Comparison of ENCODE assay signal across 32 mouse cellular contexts in genomic region chr2:84048398-84049140, GRCm38 (mm10). TPM values are rescaled to one million over a fixed set of nuclear protein-coding genes. Genes with fewer than 3 reads are reported as not detected.
DNase-seq lines count a peak whose midpoint lies in the region; ATAC-seq and TF ChIP-seq lines count a peak whose summit lies in the region.
"Had no signal": no experiment of that assay in that cellular context is flagged by ENCODE, and none has a peak within 500 bp of the region (broad histone marks: within the 10 kb centered on the region; RNA-seq: fewer than 3 reads in every experiment).

No protein-coding gene starts in this region.

- H3K4me2 ChIP-seq in midbrain, embryonic 11.5 days = no peak overlapping the region
- no peak overlapping the region for H3K4me2 ChIP-seq in liver, embryonic 15.5 days
- no peak overlapping the region for H3K4me2 ChIP-seq in stomach, embryonic 16.5 days (ENCODE audit: low read depth, low read length)
- H3K4me2 ChIP-seq: embryonic facial prominence, embryonic 12.5 days; heart, embryonic 13.5 days; hindbrain, embryonic 14.5 days; kidney, embryonic 15.5 days; limb, embryonic 13.5 days; lung, embryonic 14.5 days; midbrain, embryonic 12.5 days; neural tube, embryonic 13.5 days had no signal

- H3K9me3 ChIP-seq in midbrain, embryonic 11.5 days (ENCODE audit: control insufficient read depth, low read length) = no peaks in the 10 kb centered on the region
- H3K9me3 ChIP-seq in midbrain, embryonic 10.5 days (replicated peaks) = no peaks in the 10 kb centered on the region
- no peaks in the 10 kb centered on the region for H3K9me3 ChIP-seq in liver, embryonic 15.5 days (replicated peaks)
- no peaks in the 10 kb centered on the region for H3K9me3 ChIP-seq in stomach, embryonic 16.5 days (replicated peaks; ENCODE audit: control insufficient read depth, low read length)
- H3K9me3 ChIP-seq: embryonic facial prominence, embryonic 12.5 days; heart, embryonic 13.5 days; kidney, embryonic 15.5 days; limb, embryonic 13.5 days; midbrain, embryonic 12.5 days; neural tube, embryonic 13.5 days had no signal

- no peak overlapping the region for H3K4me3 ChIP-seq in midbrain, embryonic 11.5 days (ENCODE audit: low read depth, low read length)
- no peak overlapping the region for H3K4me3 ChIP-seq in midbrain, embryonic 10.5 days
- H3K4me3 ChIP-seq in bone marrow macrophage, adult 2 months (ENCODE audit: insufficient read depth, low read length) = no peak overlapping the region
- no peak overlapping the region for H3K4me3 ChIP-seq in liver, embryonic 15.5 days (replicated peaks)
- no peak overlapping the region for H3K4me3 ChIP-seq in stomach, embryonic 16.5 days (replicated peaks; ENCODE audit: low read length)
- H3K4me3 ChIP-seq: embryonic facial prominence, embryonic 12.5 days; heart, embryonic 13.5 days; kidney, embryonic 15.5 days; layer of hippocampus, adult 2 months; limb, embryonic 13.5 days; midbrain, embryonic 12.5 days; neural tube, embryonic 13.5 days had no signal

- H3K36me3 ChIP-seq in midbrain, embryonic 11.5 days (ENCODE audit: control insufficient read depth, insufficient read depth, low read length) = no peaks in the 10 kb centered on the region
- no peaks in the 10 kb centered on the region for H3K36me3 ChIP-seq in midbrain, embryonic 10.5 days
- no peaks in the 10 kb centered on the region for H3K36me3 ChIP-seq in liver, embryonic 15.5 days (replicated peaks)
- H3K36me3 ChIP-seq in stomach, embryonic 16.5 days (ENCODE audit: control insufficient read depth, insufficient read depth, low read length) = no peaks in the 10 kb centered on the region
- H3K36me3 ChIP-seq: embryonic facial prominence, embryonic 12.5 days; heart, embryonic 13.5 days; kidney, embryonic 15.5 days; limb, embryonic 13.5 days; midbrain, embryonic 12.5 days; neural tube, embryonic 13.5 days had no signal

- H3K4me1 ChIP-seq in midbrain, embryonic 11.5 days (ENCODE audit: control insufficient read depth, insufficient read depth, low read length) = no peaks in the 10 kb centered on the region
- no peaks in the 10 kb centered on the region for H3K4me1 ChIP-seq in midbrain, embryonic 10.5 days
- H3K4me1 ChIP-seq in bone marrow macrophage, adult 2 months (ENCODE audit: control insufficient read depth, insufficient read depth, low read length) = peaks cover 11% of the 10 kb centered on the region
- H3K4me1 ChIP-seq in liver, embryonic 15.5 days (replicated peaks) = peaks cover 27% of the 10 kb centered on the region
- 0 out of 2 replicates have a peak, but pooled peaks cover 2% of the 10 kb centered on the region for H3K4me1 ChIP-seq in stomach, embryonic 16.5 days (ENCODE audit: control insufficient read depth, insufficient read depth, low read length)
- H3K4me1 ChIP-seq: embryonic facial prominence, embryonic 12.5 days; kidney, embryonic 15.5 days; limb, embryonic 13.5 days; neural tube, embryonic 13.5 days had no signal

- H3K27ac ChIP-seq in midbrain, embryonic 11.5 days (ENCODE audit: low read depth, low read length) = no peak overlapping the region
- no peak overlapping the region for H3K27ac ChIP-seq in midbrain, embryonic 10.5 days (replicated peaks)
- peak overlapping the region; percentile 24 for H3K27ac ChIP-seq in bone marrow macrophage, adult 2 months (ENCODE audit: insufficient read depth, low read depth, low read length)
- H3K27ac ChIP-seq in liver, embryonic 15.5 days (replicated peaks) = peak overlapping the region; percentile 29; the same call in 1 of the 2 replicates
- no peak overlapping the region; the same call in none of the 2 replicates for H3K27ac ChIP-seq in stomach, embryonic 16.5 days (ENCODE audit: low read length)
- H3K27ac ChIP-seq: embryonic facial prominence, embryonic 12.5 days; heart, embryonic 13.5 days; hindbrain, embryonic 14.5 days; kidney, embryonic 15.5 days; layer of hippocampus, adult 2 months; limb, embryonic 13.5 days; midbrain, embryonic 12.5 days; neural tube, embryonic 13.5 days had no signal

- TF ChIP-seq POLR2A in bone marrow macrophage, adult 2 months (IDR thresholded peaks at IDR 0.05; ENCODE audit: borderline replicate concordance, low read depth, low read length) = no peak

- ATAC-seq in midbrain, embryonic 11.5 days (ENCODE audit: low FRiP score) = no peak
- ATAC-seq in liver, embryonic 15.5 days (ENCODE audit: insufficient read depth) = no peak
- peak; percentile 40; the same call in 1 of the 2 replicates for ATAC-seq in stomach, embryonic 16.5 days (ENCODE audit: insufficient read depth, low FRiP score)
- ATAC-seq: forebrain, embryonic 14.5 days had no signal

- WGBS in midbrain, embryonic 11.5 days = 91% methylated on average over 9 of the region's 9 CpGs
- 88% methylated on average over 9 of the region's 9 CpGs for WGBS in midbrain, embryonic 10.5 days
- WGBS in liver, embryonic 15.5 days (ENCODE audit: insufficient replicate concordance) = 65% methylated on average over 9 of the region's 9 CpGs
- 69% methylated on average over 9 of the region's 9 CpGs for WGBS in stomach, embryonic 16.5 days

- DNase-seq in midbrain, embryonic 11.5 days (ENCODE audit: low spot score, missing footprints) = peak; percentile 71
- no peak for DNase-seq in midbrain, embryonic 10.5 days (ENCODE audit: low spot score)
- no peak for DNase-seq in cerebellum, adult 18-20 months
- DNase-seq in B cell, adult 2 months = no peak
- DNase-seq: adrenal gland, postnatal 14 days; cerebellum, adult 8-10 months; cerebellum, postnatal 25 days; embryo, embryonic 11 days; gastrocnemius, postnatal 36 days; heart, postnatal 10 days; kidney, adult 18-20 months; kidney, postnatal 36 days; lung, embryonic 14.5 days; lung, postnatal 14 days; right cerebral cortex, postnatal 4 days; thymus, postnatal 25 days had no signal

- H3K27me3 ChIP-seq in midbrain, embryonic 11.5 days (ENCODE audit: control insufficient read depth, insufficient read depth, low read length) = no peaks in the 10 kb centered on the region
- no peaks in the 10 kb centered on the region for H3K27me3 ChIP-seq in midbrain, embryonic 10.5 days (ENCODE audit: low read depth, poor library complexity, severe bottlenecking)
- H3K27me3 ChIP-seq in liver, embryonic 15.5 days = no peaks in the 10 kb centered on the region
- H3K27me3 ChIP-seq in stomach, embryonic 16.5 days (ENCODE audit: control insufficient read depth, insufficient read depth, low read length) = no peaks in the 10 kb centered on the region
- H3K27me3 ChIP-seq: embryonic facial prominence, embryonic 12.5 days; heart, embryonic 13.5 days; kidney, embryonic 15.5 days; limb, embryonic 13.5 days; midbrain, embryonic 12.5 days; neural tube, embryonic 13.5 days had no signal

- no peak overlapping the region for H3K9ac ChIP-seq in midbrain, embryonic 11.5 days (ENCODE audit: low read length)
- H3K9ac ChIP-seq in liver, embryonic 15.5 days = no peak overlapping the region
- no peak overlapping the region for H3K9ac ChIP-seq in stomach, embryonic 16.5 days (ENCODE audit: low read length)
- H3K9ac ChIP-seq: embryonic facial prominence, embryonic 12.5 days; heart, embryonic 13.5 days; hindbrain, embryonic 14.5 days; kidney, embryonic 15.5 days; limb, embryonic 13.5 days; lung, embryonic 14.5 days; midbrain, embryonic 12.5 days; neural tube, embryonic 13.5 days had no signal

- TF ChIP-seq CTCF in bone marrow macrophage, adult 2 months (IDR thresholded peaks at IDR 0.05; ENCODE audit: low read depth, low read length) = no peak

RNA-seq across cellular contexts. Expression of gene Gm13691, which starts 58.2 kb away (rescaled TPM):
- polyA plus RNA-seq in midbrain, embryonic 11.5 days (2014; fragmentation: Nextera tagmentation; extraction: Ambion mirVana) = not detected in 2 replicates
- polyA plus RNA-seq in midbrain, embryonic 10.5 days (2016; fragmentation: Nextera tagmentation; extraction: Ambion mirVana) = not detected in 2 replicates
- polyA plus RNA-seq in bone marrow macrophage, adult 2 months (2012; ENCODE audit: insufficient read depth, insufficient read length, missing spikeins) = not detected in 2 replicates
- not detected in 2 replicates for polyA plus RNA-seq in liver, embryonic 15.5 days (2015; fragmentation: Nextera tagmentation; extraction: Ambion mirVana)
- not detected in 2 replicates for polyA plus RNA-seq in stomach, embryonic 16.5 days (2015; fragmentation: Nextera tagmentation; extraction: Ambion mirVana)
- polyA plus RNA-seq: brain, embryonic 14.5 days; embryonic facial prominence, embryonic 12.5 days; forebrain, embryonic 14.5 days; frontal cortex, adult 2 months; heart, embryonic 13.5 days; hindbrain, embryonic 14.5 days; kidney, embryonic 15.5 days; limb, embryonic 13.5 days; lung, embryonic 14.5 days; midbrain, embryonic 12.5 days; midbrain, postnatal 0 days; neural tube, embryonic 13.5 days; spleen, adult 2 months had no signal

Comparison
In these comparisons a context has a peak if more than half of its experiments do, and no peak if none do; other contexts are left out.
1. H3K27ac ChIP-seq: peak in bone marrow macrophage, adult 2 months (single experiment) and liver, embryonic 15.5 days (single experiment); none in midbrain, embryonic 11.5 days (single experiment), midbrain, embryonic 10.5 days (single experiment) and stomach, embryonic 16.5 days (single experiment).